Mouse (Mus musculus): ENCODE data around the gene Stk17b. TPM values are rescaled to one million over a fixed set of nuclear protein-coding genes. Genes with fewer than 3 reads are reported as not detected.
"Not testable (repeated sequence)": the region's sequence is repeated elsewhere in the genome, so short reads cannot be mapped to it uniquely, and the experiment has no call there.

Gene Stk17b
- polyA plus RNA-seq, 1 experiment from 2014 or later, result 9.0 TPM

- peaks cover 13% of the 10 kb centered on the region for H3K27me3 ChIP-seq
- H3K36me3 ChIP-seq (ENCODE audit: poor library complexity, severe bottlenecking), result no peaks in the 10 kb centered on the region
- H3K4me3 ChIP-seq, result no peak overlapping the region
- H3K4me1 ChIP-seq, result peaks cover 4% of the 10 kb centered on the region
- no peaks in the 10 kb centered on the region for H3K9me3 ChIP-seq (replicated peaks)
- no peak; the same call in 1 of the 2 replicates for ATAC-seq
- H3K9ac ChIP-seq, result no peak overlapping the region
- 17% methylated on average over 7 of the region's 11 CpGs for WGBS
- no peak overlapping the region for H3K4me2 ChIP-seq
- H3K27ac ChIP-seq, result no peak overlapping the region
These were observed 36.5 kb downstream of the Stk17b start for GRCm38 (mm10) chr1:53748571-53748970.

GRCm38 (mm10) chr1:53746001-53746400 lies 39.0 kb downstream of the Stk17b start:
- WGBS, result 57% methylated on average over 5 of the region's 5 CpGs
- peaks cover 29% of the 10 kb centered on the region for H3K27me3 ChIP-seq
- no peak overlapping the region for H3K4me2 ChIP-seq
- no peaks in the 10 kb centered on the region for H3K36me3 ChIP-seq (ENCODE audit: poor library complexity, severe bottlenecking)
- H3K27ac ChIP-seq, result no peak overlapping the region
- no peak overlapping the region for H3K4me3 ChIP-seq
- H3K9ac ChIP-seq, result no peak overlapping the region
- peaks cover 5% of the 10 kb centered on the region for H3K4me1 ChIP-seq
- ATAC-seq, result no peak
- H3K9me3 ChIP-seq (replicated peaks), result no peaks in the 10 kb centered on the region

GRCm38 (mm10) chr1:53741742-53742458 lies 43.1 kb downstream of the Stk17b start:
- Histone ChIP-seq H3K9ac (no peak overlapping the region), H3K4me3 (no peak overlapping the region), H3K27ac (no peak overlapping the region), H3K9me3 (replicated peaks) (no peaks in the 10 kb centered on the region), H3K4me1 (peaks cover 5% of the 10 kb centered on the region; the same call in 1 of the 2 replicates), H3K4me2 (no peak overlapping the region), H3K27me3 (peaks cover 50% of the 10 kb centered on the region), H3K36me3 (ENCODE audit: poor library complexity, severe bottlenecking) (no peaks in the 10 kb centered on the region)
- 85% methylated on average over 3 of the region's 3 CpGs for WGBS
- no peak for ATAC-seq

GRCm38 (mm10) chr1:53740777-53741336 lies 44.2 kb downstream of the Stk17b start:
- Histone ChIP-seq H3K36me3 (ENCODE audit: poor library complexity, severe bottlenecking) (no peaks in the 10 kb centered on the region), H3K9me3 (replicated peaks) (no peaks in the 10 kb centered on the region), H3K4me3 (no peak overlapping the region), H3K27me3 (peaks cover 57% of the 10 kb centered on the region), H3K4me1 (peaks cover 5% of the 10 kb centered on the region; the same call in 1 of the 2 replicates), H3K4me2 (no peak overlapping the region), H3K27ac (no peak overlapping the region), H3K9ac (no peak overlapping the region)
- peak; percentile 59 for ATAC-seq
- WGBS, result 32% methylated on average over 4 of the region's 4 CpGs

- not testable (repeated sequence) for H3K27ac ChIP-seq; H3K9ac ChIP-seq; H3K36me3 ChIP-seq (ENCODE audit: poor library complexity, severe bottlenecking); H3K4me1 ChIP-seq; H3K9me3 ChIP-seq (replicated peaks); H3K4me3 ChIP-seq; H3K4me2 ChIP-seq
- peaks cover 58% of the 10 kb centered on the region for H3K27me3 ChIP-seq
- 19% methylated on average over 3 of the region's 4 CpGs for WGBS
- peak; percentile 88 for ATAC-seq
These were observed 44.8 kb downstream of the Stk17b start for GRCm38 (mm10) chr1:53740077-53740776.

- 95% methylated on average over 3 of the region's 3 CpGs for WGBS
- peaks cover 5% of the 10 kb centered on the region; the same call in 1 of the 2 replicates for H3K4me1 ChIP-seq
- H3K4me2 ChIP-seq, result no peak overlapping the region
These were observed 48.4 kb downstream of the Stk17b start for GRCm38 (mm10) chr1:53736583-53736982.

GRCm38 (mm10) chr1:53728489-53729225 lies 56.4 kb downstream of the Stk17b start:
- ATAC-seq, result no peak
- H3K27me3 ChIP-seq, result no peaks in the 10 kb centered on the region
- H3K27ac ChIP-seq, result no peak overlapping the region
- H3K4me1 ChIP-seq, result no peaks in the 10 kb centered on the region
- 74% methylated on average over 5 of the region's 5 CpGs for WGBS
- H3K9me3 ChIP-seq (replicated peaks), result no peaks in the 10 kb centered on the region
- H3K9ac ChIP-seq, result no peak overlapping the region
- no peaks in the 10 kb centered on the region for H3K36me3 ChIP-seq (ENCODE audit: poor library complexity, severe bottlenecking)
- no peak overlapping the region for H3K4me3 ChIP-seq
- no peak overlapping the region for H3K4me2 ChIP-seq

More at GRCm38 (mm10) chr1:53736583-53736982, 48.4 kb downstream of the Stk17b start:
- no peaks in the 10 kb centered on the region for H3K9me3 ChIP-seq (replicated peaks)
- H3K9ac ChIP-seq, result no peak overlapping the region
- no peak for ATAC-seq
- peaks cover 38% of the 10 kb centered on the region for H3K27me3 ChIP-seq
- no peak overlapping the region for H3K27ac ChIP-seq
- H3K4me3 ChIP-seq, result no peak overlapping the region
- H3K36me3 ChIP-seq (ENCODE audit: poor library complexity, severe bottlenecking), result no peaks in the 10 kb centered on the region

GRCm38 (mm10) chr1:53726883-53727282 lies 58.1 kb downstream of the Stk17b start:
- no peaks in the 10 kb centered on the region for H3K36me3 ChIP-seq (ENCODE audit: poor library complexity, severe bottlenecking)
- H3K4me3 ChIP-seq, result no peak overlapping the region
- H3K4me2 ChIP-seq, result no peak overlapping the region
- no peaks in the 10 kb centered on the region for H3K9me3 ChIP-seq (replicated peaks)
- no peak overlapping the region for H3K27ac ChIP-seq
- no peaks in the 10 kb centered on the region for H3K4me1 ChIP-seq
- no peaks in the 10 kb centered on the region for H3K27me3 ChIP-seq
- no peak overlapping the region for H3K9ac ChIP-seq
- WGBS, result 97% methylated on average over 2 of the region's 2 CpGs
- ATAC-seq, result no peak

- H3K4me2 ChIP-seq, result no peak overlapping the region
- no peaks in the 10 kb centered on the region for H3K36me3 ChIP-seq (ENCODE audit: poor library complexity, severe bottlenecking)
- no peaks in the 10 kb centered on the region for H3K27me3 ChIP-seq
- no peak overlapping the region for H3K27ac ChIP-seq
- H3K4me1 ChIP-seq, result no peaks in the 10 kb centered on the region
- H3K9me3 ChIP-seq (replicated peaks), result no peaks in the 10 kb centered on the region
- no peak overlapping the region for H3K4me3 ChIP-seq
- H3K9ac ChIP-seq, result no peak overlapping the region
- no peak for ATAC-seq
These were observed 63.7 kb downstream of the Stk17b start for GRCm38 (mm10) chr1:53721353-53721752.

GRCm38 (mm10) chr1:53720601-53721351 lies 64.2 kb downstream of the Stk17b start:
- 90% methylated on average over 5 of the region's 5 CpGs for WGBS

GRCm38 (mm10) chr1:53715966-53716515 lies 69.0 kb downstream of the Stk17b start:
- Histone ChIP-seq H3K27ac (no peak overlapping the region), H3K9ac (no peak overlapping the region), H3K36me3 (ENCODE audit: poor library complexity, severe bottlenecking) (no peaks in the 10 kb centered on the region), H3K4me2 (no peak overlapping the region), H3K9me3 (replicated peaks) (no peaks in the 10 kb centered on the region), H3K4me1 (no peaks in the 10 kb centered on the region), H3K4me3 (no peak overlapping the region), H3K27me3 (no peaks in the 10 kb centered on the region)
- 87% methylated on average over 1 of the region's 1 CpGs for WGBS
- no peak for ATAC-seq

More at GRCm38 (mm10) chr1:53720601-53721351, 64.2 kb downstream of the Stk17b start:
- H3K36me3 ChIP-seq (ENCODE audit: poor library complexity, severe bottlenecking), result no peaks in the 10 kb centered on the region
- ATAC-seq, result no peak
- H3K27me3 ChIP-seq, result no peaks in the 10 kb centered on the region
- no peaks in the 10 kb centered on the region for H3K4me1 ChIP-seq
- no peak overlapping the region for H3K27ac ChIP-seq
- no peaks in the 10 kb centered on the region for H3K9me3 ChIP-seq (replicated peaks)
- no peak overlapping the region for H3K4me3 ChIP-seq
- H3K4me2 ChIP-seq, result no peak overlapping the region
- no peak overlapping the region for H3K9ac ChIP-seq
